ENCODE assay signal across 9 mouse cellular contexts in the genomic region with DNA sequence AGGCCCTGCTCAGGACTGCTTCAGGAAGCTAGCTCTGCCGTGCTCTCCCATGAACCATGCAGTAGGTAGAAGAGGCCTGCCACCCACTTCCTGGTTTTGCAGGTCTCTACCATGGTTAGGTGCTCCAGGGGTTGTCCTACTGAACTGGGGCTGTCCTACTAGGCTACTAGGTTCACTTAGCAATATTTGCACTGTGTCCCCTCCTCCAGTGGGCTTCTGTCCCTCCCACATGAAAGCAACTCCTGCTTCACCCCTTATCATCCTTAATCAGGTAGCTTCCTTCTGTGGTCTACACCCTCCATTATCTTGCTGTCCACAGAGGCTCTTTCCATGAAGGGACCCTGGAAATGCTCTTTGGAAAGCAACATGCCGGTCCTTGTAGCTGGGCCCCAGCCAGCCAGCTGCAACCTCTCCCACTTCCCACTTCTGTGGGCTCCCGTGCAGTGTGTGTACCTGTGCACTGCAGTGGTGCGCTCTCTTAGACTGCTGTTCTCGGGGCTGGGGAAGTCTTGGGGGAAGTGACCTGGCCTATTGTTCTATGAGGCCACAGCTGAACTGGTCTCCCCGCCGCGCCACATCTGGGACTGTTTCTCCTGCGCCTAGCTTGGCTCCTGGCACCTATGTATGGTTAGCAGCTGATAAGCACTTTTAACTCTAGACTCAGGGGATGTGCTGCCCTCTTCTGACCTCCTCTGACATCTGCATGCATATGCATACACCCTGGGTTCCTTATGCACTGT. TPM values are rescaled to one million over a fixed set of nuclear protein-coding genes. Genes with fewer than 3 reads are reported as not detected.
DNase-seq lines count a peak whose midpoint lies in the region; ATAC-seq lines count a peak whose summit lies in the region.
"Had no signal": no experiment of that assay in that cellular context is flagged by ENCODE, and none has a peak within 500 bp of the region (broad histone marks: within the 10 kb centered on the region; RNA-seq: fewer than 3 reads in every experiment).

No protein-coding gene starts in this region.

- ATAC-seq in embryonic facial prominence, embryonic 14.5 days (ENCODE audit: low read depth) = no peak
- ATAC-seq in heart, embryonic 16.5 days (replicated peaks; ENCODE audit: extremely low read depth, insufficient read depth, low FRiP score) = 0 out of 2 replicates have a peak, but pooled peaks have one; percentile 18

- no peak overlapping the region for H3K4me2 ChIP-seq in embryonic facial prominence, embryonic 14.5 days (ENCODE audit: low read depth, low read length)
- no peak overlapping the region; the same call in 1 of the 2 replicates for H3K4me2 ChIP-seq in heart, embryonic 16.5 days (ENCODE audit: low read depth, low read length)
- H3K4me2 ChIP-seq: limb, embryonic 13.5 days had no signal

- H3K27ac ChIP-seq in embryonic facial prominence, embryonic 14.5 days (replicated peaks; ENCODE audit: low read depth, low read length) = no peak overlapping the region
- H3K27ac ChIP-seq in embryonic facial prominence, embryonic 10.5 days (replicated peaks) = no peak overlapping the region
- peak overlapping the region; percentile 48; the same call in 1 of the 2 replicates for H3K27ac ChIP-seq in heart, embryonic 16.5 days (ENCODE audit: low read length)
- H3K27ac ChIP-seq: limb, embryonic 13.5 days had no signal

- DNase-seq in embryonic facial prominence, embryonic 14.5 days (ENCODE audit: low spot score) = peak; percentile 25
- no peak for DNase-seq in embryonic facial prominence, embryonic 10.5 days (ENCODE audit: low spot score)
- DNase-seq in R1 (ENCODE audit: low read depth, low spot score) = peak; percentile 59
- no peak for DNase-seq in urinary bladder, postnatal 10 days (ENCODE audit: low spot score)
- DNase-seq in neural tube, embryonic 10.5 days (ENCODE audit: extremely low spot score, low spot score) = no peak
- no peak for DNase-seq in left cerebral cortex, adult 11 months (ENCODE audit: low spot score)

- no peak overlapping the region for H3K9ac ChIP-seq in embryonic facial prominence, embryonic 14.5 days (ENCODE audit: low read depth, low read length)
- 0 out of 2 replicates have a peak overlapping the region, but pooled peaks have one; percentile 38 for H3K9ac ChIP-seq in heart, embryonic 16.5 days (ENCODE audit: low read length)
- H3K9ac ChIP-seq: limb, embryonic 13.5 days had no signal

- H3K4me3 ChIP-seq in embryonic facial prominence, embryonic 14.5 days (ENCODE audit: low read depth, low read length) = no peak overlapping the region
- no peak overlapping the region for H3K4me3 ChIP-seq in embryonic facial prominence, embryonic 10.5 days
- no peak overlapping the region for H3K4me3 ChIP-seq in heart, embryonic 16.5 days (ENCODE audit: low read length)
- H3K4me3 ChIP-seq in megakaryocyte, embryonic 14.5 days (replicated peaks) = peak overlapping the region; percentile 83
- H3K4me3 ChIP-seq: limb, embryonic 13.5 days had no signal

- WGBS in embryonic facial prominence, embryonic 14.5 days = 51% methylated on average over 9 of the region's 9 CpGs
- WGBS in embryonic facial prominence, embryonic 10.5 days = 63% methylated on average over 9 of the region's 9 CpGs
- 38% methylated on average over 9 of the region's 9 CpGs for WGBS in heart, embryonic 16.5 days

- no peaks in the 10 kb centered on the region for H3K27me3 ChIP-seq in embryonic facial prominence, embryonic 14.5 days (replicated peaks; ENCODE audit: control insufficient read depth, insufficient read depth, low read length)
- H3K27me3 ChIP-seq in embryonic facial prominence, embryonic 10.5 days (replicated peaks; ENCODE audit: low read depth, poor library complexity, severe bottlenecking) = no peaks in the 10 kb centered on the region
- H3K27me3 ChIP-seq in heart, embryonic 16.5 days (ENCODE audit: control insufficient read depth, insufficient read depth, low read length) = no peaks in the 10 kb centered on the region
- H3K27me3 ChIP-seq in megakaryocyte, embryonic 14.5 days (replicated peaks) = no peaks in the 10 kb centered on the region
- H3K27me3 ChIP-seq: limb, embryonic 13.5 days had no signal

- H3K4me1 ChIP-seq in embryonic facial prominence, embryonic 14.5 days (ENCODE audit: control insufficient read depth, insufficient read depth, low read length) = peaks cover 16% of the 10 kb centered on the region; the same call in 1 of the 2 replicates
- H3K4me1 ChIP-seq in embryonic facial prominence, embryonic 10.5 days = peaks cover 36% of the 10 kb centered on the region
- H3K4me1 ChIP-seq in heart, embryonic 16.5 days (ENCODE audit: control insufficient read depth, insufficient read depth, low read length) = peaks cover 19% of the 10 kb centered on the region
- H3K4me1 ChIP-seq in megakaryocyte, embryonic 14.5 days = peaks cover 75% of the 10 kb centered on the region

- H3K9me3 ChIP-seq in embryonic facial prominence, embryonic 14.5 days (ENCODE audit: control insufficient read depth, low read length) = no peaks in the 10 kb centered on the region
- no peaks in the 10 kb centered on the region for H3K9me3 ChIP-seq in embryonic facial prominence, embryonic 10.5 days
- no peaks in the 10 kb centered on the region for H3K9me3 ChIP-seq in heart, embryonic 16.5 days (replicated peaks; ENCODE audit: control insufficient read depth, low read length)
- H3K9me3 ChIP-seq in megakaryocyte, embryonic 14.5 days = no peaks in the 10 kb centered on the region
- H3K9me3 ChIP-seq: limb, embryonic 13.5 days had no signal

- H3K36me3 ChIP-seq in embryonic facial prominence, embryonic 14.5 days (ENCODE audit: control insufficient read depth, insufficient read depth, low read length) = no peaks in the 10 kb centered on the region
- H3K36me3 ChIP-seq in embryonic facial prominence, embryonic 10.5 days (replicated peaks) = no peaks in the 10 kb centered on the region
- no peaks in the 10 kb centered on the region for H3K36me3 ChIP-seq in heart, embryonic 16.5 days (ENCODE audit: control insufficient read depth, insufficient read depth)
- H3K36me3 ChIP-seq in megakaryocyte, embryonic 14.5 days (replicated peaks; ENCODE audit: low read length) = peaks cover 3% of the 10 kb centered on the region
- H3K36me3 ChIP-seq: limb, embryonic 13.5 days had no signal

RNA-seq across cellular contexts. Expression of a gene that starts 29.5 kb away (rescaled TPM):
- polyA plus RNA-seq in embryonic facial prominence, embryonic 14.5 days (2014; fragmentation: Nextera tagmentation; extraction: Ambion mirVana) = 19.9 and 20.3 TPM in 2 replicates
- 14.0 and 15.0 TPM in 2 replicates for polyA plus RNA-seq in embryonic facial prominence, embryonic 10.5 days (2016; fragmentation: Nextera tagmentation; extraction: Ambion mirVana)
- 11.7 and 12.5 TPM in 2 replicates for polyA plus RNA-seq in heart, embryonic 16.5 days (2015; fragmentation: Nextera tagmentation; extraction: Ambion mirVana)
- 16.0 and 25.6 TPM in 2 replicates for polyA plus RNA-seq in megakaryocyte, embryonic 14.5 days (2012; ENCODE audit: insufficient read depth, low replicate concordance)

Comparison
In these comparisons a context has a peak if more than half of its experiments do, and no peak if none do; other contexts are left out.
1. DNase-seq: peak in embryonic facial prominence, embryonic 14.5 days (single experiment) and R1 (single experiment); none in embryonic facial prominence, embryonic 10.5 days (single experiment), urinary bladder, postnatal 10 days (single experiment), neural tube, embryonic 10.5 days (single experiment) and left cerebral cortex, adult 11 months (single experiment).